In the genomic region with DNA sequence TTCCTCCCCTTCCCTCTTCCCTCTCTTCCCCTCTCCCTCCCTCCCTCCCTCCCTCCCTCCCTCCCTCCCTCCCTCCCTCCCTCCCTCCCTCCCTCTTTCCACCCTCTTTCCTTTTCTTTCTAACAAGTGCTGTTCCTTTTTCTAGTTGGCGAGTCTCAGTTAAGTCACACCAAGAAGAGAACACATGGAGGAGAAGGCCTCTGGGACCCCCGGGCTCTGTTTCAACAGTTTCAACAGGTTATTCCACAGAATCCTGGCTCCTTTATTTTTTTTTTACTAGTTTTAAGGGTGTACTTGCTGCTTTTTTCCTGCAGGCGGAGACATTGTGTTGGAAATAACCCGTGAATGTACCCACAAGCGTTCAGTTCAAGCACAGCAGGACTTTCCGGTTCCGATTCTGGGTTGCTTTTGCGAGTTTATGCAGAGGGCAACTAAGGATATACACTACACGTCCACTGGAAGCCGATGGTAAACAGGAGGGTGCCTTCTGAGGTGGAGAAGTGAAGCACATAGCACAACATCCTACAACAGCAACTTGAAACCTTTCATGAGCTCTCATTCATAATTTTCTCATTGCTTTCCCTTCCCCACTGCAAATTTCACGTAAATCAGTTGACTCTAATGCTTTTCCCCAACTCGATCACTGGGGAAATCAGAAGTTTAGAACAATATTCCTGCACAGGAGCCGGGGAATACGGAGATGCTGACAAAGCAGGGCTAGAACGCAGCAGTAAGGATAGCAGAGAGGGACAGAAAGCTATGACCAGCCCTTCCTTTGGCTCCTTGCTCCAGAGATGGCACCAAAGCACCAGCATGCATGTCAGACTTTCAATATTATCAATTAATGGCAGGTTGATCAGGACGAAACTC, we compare ENCODE assay signal across 2 mouse cellular contexts.
TF ChIP-seq lines count a peak whose summit lies in the region.

No protein-coding gene starts in this region.

TF ChIP-seq in C2C12, 6 proteins besides CTCF, POLR2A, EP300 and RAD21:
- TF ChIP-seq CEBPB (IDR thresholded peaks at IDR 0.05; ENCODE audit: low read depth) (no peak), MAX (IDR thresholded peaks at IDR 0.05) (no peak)

TF ChIP-seq in myocyte, 11 proteins besides CTCF, POLR2A, EP300 and RAD21:
- TF ChIP-seq E2F4 (IDR thresholded peaks at IDR 0.05; ENCODE audit: insufficient read depth): no peak
- TF ChIP-seq MAX (IDR thresholded peaks at IDR 0.05; ENCODE audit: low read depth): no peak
- TF ChIP-seq REST (IDR thresholded peaks at IDR 0.05; ENCODE audit: insufficient read depth, insufficient read length): no peak
- no peak for TF ChIP-seq POLR2AphosphoS2 (IDR thresholded peaks at IDR 0.05; ENCODE audit: insufficient read length, low read depth)
- TF ChIP-seq CEBPB (IDR thresholded peaks at IDR 0.05; ENCODE audit: insufficient read depth, poor library complexity, severe bottlenecking): no peak
- TF ChIP-seq MYOD1 (IDR thresholded peaks at IDR 0.05; ENCODE audit: control insufficient read depth in 1 of 3, insufficient read length in 2 of 3, low read depth in 2 of 3): no peak
- no peak for TF ChIP-seq SRF (IDR thresholded peaks at IDR 0.05; ENCODE audit: control insufficient read depth, insufficient read length, low read depth)
- TF ChIP-seq TCF3 (IDR thresholded peaks at IDR 0.05; ENCODE audit: insufficient read length, low read depth): no peak
- TF ChIP-seq TCF12 (IDR thresholded peaks at IDR 0.05; ENCODE audit: insufficient read depth, poor library complexity, severe bottlenecking): no peak
- TF ChIP-seq MYOG (IDR thresholded peaks at IDR 0.05; ENCODE audit: control insufficient read depth in 1 of 3, insufficient read depth in 1 of 3, insufficient read length in 2 of 3, low read depth in 2 of 3): no peak
- no peak for TF ChIP-seq USF1 (IDR thresholded peaks at IDR 0.05; ENCODE audit: low read depth)
